Mouse (Mus musculus) naive thymus-derived CD4-positive, alpha-beta T cell, adult 5 months (primary cell): ENCODE measurements around the gene Rbm46. TPM values are rescaled to one million over a fixed set of nuclear protein-coding genes. Genes with fewer than 3 reads are reported as not detected.

ENCODE experiments used
- polyA plus RNA-seq: library from polyadenylated mRNA; unstranded; fragments of 100-300 nt; shearing (Covaris generic); gene quantifications from one replicate; pipeline ENCODE4 v1.2.1, GENCODE M21; 2017

Rbm46 gene
- not detected for polyA plus RNA-seq

DNA sequence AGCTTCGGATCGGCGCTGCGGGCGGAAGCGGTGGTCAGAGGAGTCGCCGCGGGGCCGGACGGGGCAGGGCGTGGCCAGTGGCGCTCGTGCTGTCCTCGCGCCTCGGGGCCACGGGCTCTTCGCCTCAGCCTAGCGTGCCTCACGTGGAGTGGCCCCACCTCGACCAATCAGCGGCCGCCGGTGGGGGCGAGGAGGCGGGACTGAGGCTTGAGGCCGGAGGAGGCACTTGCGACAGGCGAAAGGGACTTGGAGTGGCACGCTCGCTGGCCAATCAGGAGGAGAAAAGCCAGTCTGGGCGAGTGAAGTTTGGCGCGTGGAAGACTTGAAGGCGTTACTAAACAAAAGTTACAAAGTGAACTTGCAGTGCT lies at the start of gene Rbm46:
Gene Rbm46, minus strand, starts transcription at position 112 of the 368 bp plus-strand sequence.

DNA sequence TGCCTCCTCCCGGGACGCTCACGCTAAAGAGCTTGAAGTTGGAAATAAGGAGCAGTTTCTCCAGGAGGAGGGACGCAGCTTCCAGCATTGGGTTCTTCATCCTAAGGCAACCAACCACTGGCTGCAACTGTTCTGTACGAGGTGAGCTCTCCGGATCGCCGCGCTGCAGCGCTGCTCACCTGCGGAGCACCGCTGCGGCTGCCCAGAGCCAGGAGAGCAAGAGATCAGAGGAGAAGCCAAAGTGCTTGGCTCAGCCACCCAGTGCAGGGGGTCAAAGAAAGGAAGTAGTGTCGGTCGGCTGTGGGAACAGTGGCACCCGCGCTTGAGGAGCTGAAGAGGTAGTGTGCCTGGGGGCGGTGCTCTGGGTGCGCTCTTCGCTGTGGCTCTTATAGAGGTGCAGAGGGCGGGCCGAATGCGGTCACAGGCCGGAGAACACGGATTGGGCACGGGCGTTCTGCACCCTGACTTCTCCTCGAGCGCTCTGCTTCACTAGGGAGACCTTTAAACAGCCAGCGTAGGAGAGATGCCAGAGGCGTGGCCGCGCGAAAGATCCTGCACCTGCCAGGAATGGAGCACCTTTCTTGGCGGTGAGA lies 27.4 kb upstream of the Rbm46 start, which contains the start of gene Lrat:
Gene Lrat, minus strand, starts transcription at position 361 of the 593 bp plus-strand sequence.

Other genes with a start within 250 kb of the Rbm46 start
- not detected for gene Lrat, start 27.5 kb upstream of the Rbm46 start, polyA plus RNA-seq
- gene Fgg, start 131.2 kb upstream of the Rbm46 start, polyA plus RNA-seq, result not detected
- not detected for gene Fga, start 149.6 kb upstream of the Rbm46 start, polyA plus RNA-seq
- not detected for gene Fgb, start 173.4 kb upstream of the Rbm46 start, polyA plus RNA-seq
- gene Plrg1, start 179.0 kb upstream of the Rbm46 start, polyA plus RNA-seq, result 76.0 TPM